Mouse (Mus musculus): ENCODE measurements around the gene Mpig6b. TPM values are rescaled to one million over a fixed set of nuclear protein-coding genes. Genes with fewer than 3 reads are reported as not detected.

The Mpig6b gene
- polyA plus RNA-seq, 1 experiment: not detected

GRCm38 (mm10) chr17:35068213-35068914 lies 2.4 kb upstream of the Mpig6b start:
- Histone ChIP-seq H3K4me3 (no peak overlapping the region), H3K36me3 (ENCODE audit: control insufficient read depth, insufficient read depth) (no peaks in the 10 kb centered on the region), H3K4me2 (ENCODE audit: low read depth) (no peak overlapping the region), H3K79me2 (ENCODE audit: control insufficient read depth, insufficient read depth) (no peaks in the 10 kb centered on the region), H3ac (ENCODE audit: control insufficient read depth, insufficient read length) (no peak overlapping the region), H3K27me3 (ENCODE audit: control insufficient read depth, insufficient read depth, insufficient read length) (no peaks in the 10 kb centered on the region)
- TF ChIP-seq TCF12 (IDR thresholded peaks at IDR 0.05; ENCODE audit: insufficient read depth, poor library complexity, severe bottlenecking) (no peak), E2F4 (IDR thresholded peaks at IDR 0.05; ENCODE audit: insufficient read depth) (no peak), REST (IDR thresholded peaks at IDR 0.05; ENCODE audit: insufficient read depth, insufficient read length) (no peak), POLR2A (IDR thresholded peaks at IDR 0.05; ENCODE audit: insufficient read length, low read depth) (no peak), MYOD1 (IDR thresholded peaks at IDR 0.05; ENCODE audit: control insufficient read depth in 1 of 3, insufficient read length in 2 of 3, low read depth in 2 of 3) (no peak), MAX (IDR thresholded peaks at IDR 0.05; ENCODE audit: low read depth) (no peak), MYOG (IDR thresholded peaks at IDR 0.05; ENCODE audit: control insufficient read depth in 1 of 3, insufficient read depth in 1 of 3, insufficient read length in 2 of 3, low read depth in 2 of 3) (no peak), CEBPB (IDR thresholded peaks at IDR 0.05; ENCODE audit: insufficient read depth, poor library complexity, severe bottlenecking) (no peak), POLR2AphosphoS2 (IDR thresholded peaks at IDR 0.05; ENCODE audit: insufficient read length, low read depth) (no peak), TCF3 (IDR thresholded peaks at IDR 0.05; ENCODE audit: insufficient read length, low read depth) (no peak), USF1 (IDR thresholded peaks at IDR 0.05; ENCODE audit: low read depth) (no peak), SRF (IDR thresholded peaks at IDR 0.05; ENCODE audit: control insufficient read depth, insufficient read length, low read depth) (no peak)

- Histone ChIP-seq H3K36me3 (ENCODE audit: control insufficient read depth, insufficient read depth) (no peaks in the 10 kb centered on the region), H3ac (ENCODE audit: control insufficient read depth, insufficient read length) (no peak within 1 kb of the TSS), H3K4me3 (no peak within 1 kb of the TSS), H3K4me2 (ENCODE audit: low read depth) (no peak within 1 kb of the TSS), H3K79me2 (ENCODE audit: control insufficient read depth, insufficient read depth) (peaks cover 2% of the 10 kb centered on the region), H3K27me3 (ENCODE audit: control insufficient read depth, insufficient read depth, insufficient read length) (no peaks in the 10 kb centered on the region)
- TF ChIP-seq REST (IDR thresholded peaks at IDR 0.05; ENCODE audit: insufficient read depth, insufficient read length): no peak
- no peak for TF ChIP-seq POLR2AphosphoS2 (IDR thresholded peaks at IDR 0.05; ENCODE audit: insufficient read length, low read depth)
- no peak for TF ChIP-seq TCF3 (IDR thresholded peaks at IDR 0.05; ENCODE audit: insufficient read length, low read depth)
- no peak for TF ChIP-seq E2F4 (IDR thresholded peaks at IDR 0.05; ENCODE audit: insufficient read depth)
- no peak for TF ChIP-seq POLR2A (IDR thresholded peaks at IDR 0.05; ENCODE audit: insufficient read length, low read depth)
- TF ChIP-seq SRF (IDR thresholded peaks at IDR 0.05; ENCODE audit: control insufficient read depth, insufficient read length, low read depth): no peak
- no peak for TF ChIP-seq TCF12 (IDR thresholded peaks at IDR 0.05; ENCODE audit: insufficient read depth, poor library complexity, severe bottlenecking)
- no peak for TF ChIP-seq CEBPB (IDR thresholded peaks at IDR 0.05; ENCODE audit: insufficient read depth, poor library complexity, severe bottlenecking)
- TF ChIP-seq MYOG (IDR thresholded peaks at IDR 0.05; ENCODE audit: control insufficient read depth in 1 of 3, insufficient read depth in 1 of 3, insufficient read length in 2 of 3, low read depth in 2 of 3): no peak
- TF ChIP-seq MAX (IDR thresholded peaks at IDR 0.05; ENCODE audit: low read depth): no peak
- TF ChIP-seq USF1 (IDR thresholded peaks at IDR 0.05; ENCODE audit: low read depth): no peak
- no peak for TF ChIP-seq MYOD1 (IDR thresholded peaks at IDR 0.05; ENCODE audit: control insufficient read depth in 1 of 3, insufficient read length in 2 of 3, low read depth in 2 of 3)
Observed at GRCm38 (mm10) chr17:35064951-35065947, 735 bp downstream of the Mpig6b start, which contains the start of gene Ly6g6c. Gene Ly6g6c (plus strand): TSS chr17:35065388.

DNA sequence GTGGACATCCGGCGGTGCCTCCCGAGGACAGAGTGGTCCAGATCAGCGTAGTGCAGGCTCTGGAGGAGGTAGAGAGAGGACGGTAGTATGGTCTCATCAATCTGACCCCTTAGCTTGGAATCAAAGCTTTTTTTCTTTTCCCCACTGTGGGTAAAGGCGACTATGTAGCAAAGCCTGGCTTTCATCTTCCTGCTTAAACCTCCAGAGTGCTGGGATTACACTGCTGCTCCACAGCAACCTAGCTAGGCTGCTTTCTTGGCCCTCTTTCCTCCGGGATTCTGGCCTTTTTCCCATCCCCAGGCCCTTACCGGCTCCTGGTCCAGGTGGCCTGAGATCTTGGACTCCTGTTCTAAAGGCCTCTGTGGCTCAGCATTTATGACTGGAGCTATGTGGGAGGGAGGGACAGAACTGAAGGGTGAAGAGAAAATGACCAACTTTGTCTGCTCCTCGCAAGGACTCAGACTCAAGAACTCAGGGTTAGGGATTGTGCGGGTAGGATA lies 1.6 kb downstream of the Mpig6b start:
- H3K36me3 ChIP-seq (ENCODE audit: control insufficient read depth, insufficient read depth): no peaks in the 10 kb centered on the region
- H3K4me3 ChIP-seq: no peak overlapping the region
- H3K4me2 ChIP-seq (ENCODE audit: low read depth): no peak overlapping the region
- TF ChIP-seq CEBPB (IDR thresholded peaks at IDR 0.05; ENCODE audit: insufficient read depth, poor library complexity, severe bottlenecking) (no peak), POLR2AphosphoS2 (IDR thresholded peaks at IDR 0.05; ENCODE audit: insufficient read length, low read depth) (no peak), POLR2A (IDR thresholded peaks at IDR 0.05; ENCODE audit: insufficient read length, low read depth) (no peak), MAX (IDR thresholded peaks at IDR 0.05; ENCODE audit: low read depth) (no peak)
- H3K27me3 ChIP-seq (ENCODE audit: control insufficient read depth, insufficient read depth, insufficient read length): no peaks in the 10 kb centered on the region
- H3ac ChIP-seq (ENCODE audit: control insufficient read depth, insufficient read length): no peak overlapping the region
- H3K79me2 ChIP-seq (ENCODE audit: control insufficient read depth, insufficient read depth): peaks cover 6% of the 10 kb centered on the region

GRCm38 (mm10) chr17:35063466-35063865 lies 2.5 kb downstream of the Mpig6b start:
- no peak overlapping the region for H3ac ChIP-seq (ENCODE audit: control insufficient read depth, insufficient read length)
- peaks cover 3% of the 10 kb centered on the region for H3K36me3 ChIP-seq (ENCODE audit: control insufficient read depth, insufficient read depth)
- no peak overlapping the region for H3K4me3 ChIP-seq
- H3K4me2 ChIP-seq (ENCODE audit: low read depth): no peak overlapping the region
- H3K79me2 ChIP-seq (ENCODE audit: control insufficient read depth, insufficient read depth): peaks cover 6% of the 10 kb centered on the region
- H3K27me3 ChIP-seq (ENCODE audit: control insufficient read depth, insufficient read depth, insufficient read length): no peaks in the 10 kb centered on the region
- no peak for TF ChIP-seq REST (IDR thresholded peaks at IDR 0.05; ENCODE audit: insufficient read depth, insufficient read length)
- no peak for TF ChIP-seq CEBPB (IDR thresholded peaks at IDR 0.05; ENCODE audit: insufficient read depth, poor library complexity, severe bottlenecking)
- TF ChIP-seq TCF12 (IDR thresholded peaks at IDR 0.05; ENCODE audit: insufficient read depth, poor library complexity, severe bottlenecking): no peak
- TF ChIP-seq MYOG (IDR thresholded peaks at IDR 0.05; ENCODE audit: control insufficient read depth in 1 of 3, insufficient read depth in 1 of 3, insufficient read length in 2 of 3, low read depth in 2 of 3): no peak
- TF ChIP-seq SRF (IDR thresholded peaks at IDR 0.05; ENCODE audit: control insufficient read depth, insufficient read length, low read depth): no peak
- TF ChIP-seq USF1 (IDR thresholded peaks at IDR 0.05; ENCODE audit: low read depth): no peak
- no peak for TF ChIP-seq POLR2AphosphoS2 (IDR thresholded peaks at IDR 0.05; ENCODE audit: insufficient read length, low read depth)
